Comparison of ENCODE assay signal across 10 mouse cellular contexts in the genomic region with DNA sequence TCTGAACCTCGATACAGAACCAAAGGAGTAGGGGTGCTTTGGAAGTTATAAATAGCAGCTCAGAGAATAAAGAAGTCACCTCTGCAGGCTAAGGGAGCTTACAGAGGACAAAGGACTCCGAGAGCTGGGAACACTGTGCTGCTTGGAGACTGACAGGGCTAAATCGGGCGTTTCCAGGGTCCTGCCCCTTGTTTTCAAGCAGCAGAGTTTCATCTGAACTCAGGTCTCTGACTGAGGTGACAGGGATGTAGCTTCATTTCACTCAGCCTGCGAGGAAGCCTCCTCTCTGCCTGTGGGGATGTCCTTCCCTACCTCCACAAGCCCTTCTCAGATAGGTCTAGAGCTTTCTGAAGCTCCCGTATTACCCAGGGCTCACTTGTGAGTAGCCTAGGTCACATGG.
DNase-seq lines count a peak whose midpoint lies in the region; ATAC-seq lines count a peak whose summit lies in the region.
"Had no signal": no experiment of that assay in that cellular context is flagged by ENCODE, and none has a peak within 500 bp of the region (broad histone marks: within the 10 kb centered on the region; RNA-seq: fewer than 3 reads in every experiment).

No protein-coding gene starts in this region.

- 21% methylated on average over 6 of the region's 6 CpGs for WGBS in heart, embryonic 12.5 days
- WGBS in hindbrain, embryonic 11.5 days, result 18% methylated on average over 6 of the region's 6 CpGs
- 4% methylated on average over 6 of the region's 6 CpGs for WGBS in midbrain, embryonic 16.5 days

- H3K4me3 ChIP-seq in heart, embryonic 12.5 days, result peak overlapping the region; percentile 34
- H3K4me3 ChIP-seq in hindbrain, embryonic 11.5 days (ENCODE audit: low read depth, low read length), result peak overlapping the region; percentile 24
- peak overlapping the region; percentile 28 for H3K4me3 ChIP-seq in midbrain, embryonic 16.5 days (ENCODE audit: low read depth, low read length)
- H3K4me3 ChIP-seq: myocyte had no signal

- H3K27me3 ChIP-seq in heart, embryonic 12.5 days (replicated peaks), result no peaks in the 10 kb centered on the region
- no peaks in the 10 kb centered on the region for H3K27me3 ChIP-seq in hindbrain, embryonic 11.5 days (ENCODE audit: control insufficient read depth, insufficient read depth, low read length)
- no peaks in the 10 kb centered on the region for H3K27me3 ChIP-seq in midbrain, embryonic 16.5 days (ENCODE audit: control insufficient read depth, insufficient read depth, low read depth, low read length)

- no peak for DNase-seq in heart, adult 8-10 months (ENCODE audit: low spot score)
- peak; percentile 68 for DNase-seq in embryo, embryonic 10 days (ENCODE audit: low spot score)
- peak; percentile 70 for DNase-seq in hindbrain, embryonic 11.5 days (ENCODE audit: low spot score)
- DNase-seq in spleen, adult 18-20 months, result no peak
- DNase-seq in adrenal gland, postnatal 10 days, result no peak
- no peak for DNase-seq in adrenal gland, adult 8-10 months
- DNase-seq: thymus, postnatal 14 days had no signal

- H3K27ac ChIP-seq in heart, embryonic 12.5 days (ENCODE audit: poor library complexity, severe bottlenecking), result peak overlapping the region; percentile 90
- peak overlapping the region; percentile 93 for H3K27ac ChIP-seq in hindbrain, embryonic 11.5 days (ENCODE audit: low read depth, low read length)
- peak overlapping the region; percentile 88 for H3K27ac ChIP-seq in midbrain, embryonic 16.5 days (ENCODE audit: low read length)

- H3K9me3 ChIP-seq in heart, embryonic 12.5 days (replicated peaks), result no peaks in the 10 kb centered on the region
- H3K9me3 ChIP-seq in hindbrain, embryonic 11.5 days (ENCODE audit: control insufficient read depth, low read length), result no peaks in the 10 kb centered on the region
- no peaks in the 10 kb centered on the region for H3K9me3 ChIP-seq in midbrain, embryonic 16.5 days (replicated peaks; ENCODE audit: control insufficient read depth, low read length, poor library complexity, severe bottlenecking)

- H3K36me3 ChIP-seq in heart, embryonic 12.5 days, result no peaks in the 10 kb centered on the region
- no peaks in the 10 kb centered on the region for H3K36me3 ChIP-seq in hindbrain, embryonic 11.5 days (ENCODE audit: control insufficient read depth, insufficient read depth, low read length)
- no peaks in the 10 kb centered on the region for H3K36me3 ChIP-seq in midbrain, embryonic 16.5 days (ENCODE audit: control insufficient read depth, insufficient read depth, low read length)

- H3K9ac ChIP-seq in heart, embryonic 12.5 days, result peak overlapping the region; percentile 72
- peak overlapping the region; percentile 67 for H3K9ac ChIP-seq in hindbrain, embryonic 11.5 days (ENCODE audit: low read depth, low read length)
- peak overlapping the region; percentile 62 for H3K9ac ChIP-seq in midbrain, embryonic 16.5 days (ENCODE audit: low read depth, low read length)

- peaks cover 42% of the 10 kb centered on the region for H3K4me1 ChIP-seq in heart, embryonic 12.5 days (replicated peaks)
- H3K4me1 ChIP-seq in hindbrain, embryonic 11.5 days (replicated peaks; ENCODE audit: control insufficient read depth, insufficient read depth, low read length), result peaks cover 19% of the 10 kb centered on the region
- peaks cover 27% of the 10 kb centered on the region for H3K4me1 ChIP-seq in midbrain, embryonic 16.5 days (ENCODE audit: control insufficient read depth, insufficient read depth, low read length)

- ATAC-seq in heart, embryonic 12.5 days (ENCODE audit: insufficient number of reproducible peaks, low FRiP score), result 0 out of 2 replicates have a peak, but pooled peaks have one; percentile 27
- ATAC-seq in hindbrain, embryonic 11.5 days (ENCODE audit: low FRiP score), result peak; percentile 82
- ATAC-seq in midbrain, embryonic 16.5 days, result peak; percentile 57

- H3K4me2 ChIP-seq in heart, embryonic 12.5 days, result peak overlapping the region; percentile 60
- H3K4me2 ChIP-seq in hindbrain, embryonic 11.5 days (replicated peaks; ENCODE audit: low read depth, low read length), result peak overlapping the region; percentile 48
- H3K4me2 ChIP-seq in midbrain, embryonic 16.5 days (ENCODE audit: low read length), result peak overlapping the region; percentile 49

Comparison
In these comparisons a context has a peak if more than half of its experiments do, and no peak if none do; other contexts are left out.
1. ATAC-seq: peak in every context shown above with its lines; median percentile 82 in hindbrain, embryonic 11.5 days; 57 in midbrain, embryonic 16.5 days; 27 in heart, embryonic 12.5 days.
2. DNase-seq: peak in embryo, embryonic 10 days (single experiment) and hindbrain, embryonic 11.5 days (single experiment); none in heart, adult 8-10 months (single experiment), spleen, adult 18-20 months (0 of 2), adrenal gland, postnatal 10 days (single experiment) and adrenal gland, adult 8-10 months (single experiment).
3. Peak in every context shown above with its lines, with median percentiles within 50 percentile points of each other: H3K27ac ChIP-seq, H3K4me2 ChIP-seq, H3K4me3 ChIP-seq and H3K9ac ChIP-seq.